Mouse (Mus musculus): ENCODE results near the gene Pou5f1.

- TF ChIP-seq EP300 (optimal IDR thresholded peaks at IDR 0.05) (no peak), CTCF (IDR thresholded peaks at IDR 0.05; ENCODE audit: low read depth) (no peak)
Measured at GRCm38 (mm10) chr17:35544001-35544400, 38.2 kb downstream of the Pou5f1 start.
